Mouse (Mus musculus) kidney, adult 2 months (tissue): ENCODE data around the gene Rad51b. TPM values are rescaled to one million over a fixed set of nuclear protein-coding genes. Genes with fewer than 3 reads are reported as not detected.

Experiments used
- DNase-seq: peaks from one replicate; pipeline ENCODE4 v3.0.0; 2021
- H3K27ac ChIP-seq: fragments of 200-500 bp; 2 replicates; pipeline ENCODE4 v1.5.1; 2012; ENCODE audit warnings: low read depth, low read length, control low read depth, inconsistent platforms; ENCODE audit not compliant: insufficient read depth
- H3K27me3 ChIP-seq: fragments of 200-500 bp; replicated peaks from 2 replicates; pipeline ENCODE4 v1.6.1; 2012; ENCODE audit warnings: mild to moderate bottlenecking, moderate library complexity, low read length, inconsistent platforms; ENCODE audit not compliant: control insufficient read depth, insufficient read depth
- H3K36me3 ChIP-seq: fragments of 200-500 bp; 2 replicates; pipeline ENCODE4 v1.6.1; 2012; ENCODE audit warnings: mild to moderate bottlenecking, moderate library complexity, low read length, inconsistent platforms; ENCODE audit not compliant: control insufficient read depth, insufficient read depth
- H3K4me1 ChIP-seq: fragments of 200-500 bp; 2 replicates; pipeline ENCODE4 v1.6.1; 2011; ENCODE audit warnings: low read length; ENCODE audit not compliant: control insufficient read depth, insufficient read depth
- H3K4me3 ChIP-seq: fragments of 200-500 bp; 2 replicates; pipeline ENCODE4 v1.5.1; 2011; ENCODE audit warnings: mild to moderate bottlenecking, low read depth, low read length, control low read depth; ENCODE audit not compliant: insufficient read depth
- CTCF ChIP-seq: fragments of 200-500 bp; conservative IDR thresholded peaks from 2 replicates; pipeline ENCODE4 v1.5.1; 2011; ENCODE audit warnings: low read depth, mild to moderate bottlenecking, control low read depth, low read length, moderate library complexity, mixed read lengths; ENCODE audit not compliant: insufficient read depth, insufficient read length
- POLR2A ChIP-seq: fragments of 200-500 bp; IDR thresholded peaks from one replicate; pipeline ENCODE4 v1.6.1; 2011; ENCODE audit warnings: low read depth, low read length, control low read depth
- WGBS: fragments of 180-500 bp; shearing (Covaris S2); methylation state at CpG from one replicate; pipeline ENCODE4 v1.1.7; 2018; 5-methylcytosine and 5-hydroxymethylcytosine counted together
- polyA plus RNA-seq: library from polyadenylated mRNA; depleted of rRNA; stranded (reverse); fragments of >200 nt; gene quantifications from 2 replicates; pipeline ENCODE4 v1.2.3, GENCODE M21; 2012

The Rad51b gene
- polyA plus RNA-seq, 1 experiment, result 0.14 TPM

DNA sequence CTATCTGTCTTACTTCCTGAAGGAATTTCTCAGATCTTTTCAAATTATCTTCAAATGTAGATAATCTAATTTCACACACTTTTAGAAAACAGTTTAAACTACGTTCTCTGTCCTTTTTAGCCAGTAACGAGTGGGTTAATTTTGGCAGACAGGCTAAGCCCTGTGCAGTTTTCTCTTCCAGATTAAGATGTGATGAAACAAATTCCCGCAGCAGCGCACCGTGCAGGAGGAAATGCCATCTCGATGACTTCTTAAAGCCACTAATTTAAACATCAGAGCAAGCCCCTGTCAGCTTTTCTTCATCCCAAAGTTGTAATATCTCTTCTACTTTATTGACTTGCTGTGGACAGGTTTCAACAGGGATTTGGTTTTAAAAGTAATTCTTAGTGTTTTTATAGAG is 123.5 kb downstream of the Rad51b start:
- no peaks in the 10 kb centered on the region for H3K36me3 ChIP-seq
- no peak for DNase-seq
- H3K27ac ChIP-seq, result no peak overlapping the region
- H3K4me3 ChIP-seq, result no peak overlapping the region
- WGBS, result 53% methylated on average over 6 of the region's 6 CpGs
- H3K27me3 ChIP-seq, result no peaks in the 10 kb centered on the region
- TF ChIP-seq CTCF (no peak), POLR2A (no peak)
- H3K4me1 ChIP-seq, result no peaks in the 10 kb centered on the region

DNA sequence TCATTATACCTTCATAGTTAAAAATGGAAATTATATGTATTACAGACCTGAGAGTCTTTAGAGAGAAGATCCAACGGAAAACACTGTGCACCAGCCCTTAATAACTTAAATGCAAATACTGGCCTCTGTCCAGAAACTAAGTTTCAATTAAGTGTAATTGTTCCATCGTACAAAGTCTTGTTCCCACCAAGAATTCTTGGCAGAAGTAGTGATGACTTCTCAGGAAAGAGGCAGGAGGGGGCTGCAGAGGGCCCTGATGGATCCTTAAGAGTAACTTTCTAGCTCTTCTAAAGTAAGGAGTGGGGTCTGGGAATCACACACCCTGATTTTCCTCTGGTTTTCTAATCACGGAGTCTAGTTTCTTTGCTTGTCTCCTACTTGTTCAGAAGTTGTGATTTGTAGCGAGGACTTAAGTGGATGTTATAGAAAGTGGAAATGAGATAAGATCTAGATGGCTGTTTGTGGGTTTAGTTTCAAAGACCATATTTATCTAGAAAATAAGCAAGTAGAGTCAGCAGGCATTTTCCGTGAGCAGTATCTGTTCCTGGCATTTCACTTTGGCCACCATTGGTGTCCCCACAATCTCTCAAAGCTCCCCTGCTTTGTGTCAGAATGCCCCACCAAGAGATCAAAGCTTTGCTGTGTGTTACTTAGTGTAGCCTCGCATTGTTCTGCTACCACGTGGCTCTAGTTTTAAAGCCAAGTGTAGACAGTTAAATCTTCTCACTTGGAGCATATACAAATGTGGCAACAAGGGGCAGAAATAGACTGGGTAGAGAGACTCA is 132.6 kb downstream of the Rad51b start:
- DNase-seq, result no peak
- Histone ChIP-seq H3K27ac (no peak overlapping the region), H3K36me3 (no peaks in the 10 kb centered on the region), H3K4me1 (no peaks in the 10 kb centered on the region), H3K4me3 (no peak overlapping the region), H3K27me3 (no peaks in the 10 kb centered on the region)
- TF ChIP-seq POLR2A, result no peak
- no peak for TF ChIP-seq CTCF
- WGBS, result 66% methylated on average over 7 of the region's 7 CpGs

DNA sequence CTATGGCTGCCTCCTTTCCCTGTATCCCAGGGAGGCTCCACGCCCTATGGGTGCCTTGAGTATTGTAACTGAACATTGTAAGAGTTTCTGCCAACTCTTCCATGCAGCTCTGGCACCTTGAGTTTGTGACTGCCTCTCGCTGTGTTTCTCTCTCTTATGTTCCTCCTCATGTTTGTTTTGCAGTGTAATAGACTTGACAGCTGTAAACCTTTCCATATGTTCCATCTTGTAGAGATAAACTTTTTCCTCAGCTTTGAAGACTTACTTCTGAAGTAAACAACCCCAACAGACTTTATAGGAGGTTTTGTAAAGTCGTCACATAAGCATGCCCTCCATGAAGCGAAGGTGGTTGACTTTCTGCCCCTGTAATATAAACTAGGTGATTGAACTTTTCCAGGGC is 134.1 kb downstream of the Rad51b start:
- Histone ChIP-seq H3K4me3 (no peak overlapping the region), H3K27ac (no peak overlapping the region), H3K4me1 (no peaks in the 10 kb centered on the region), H3K27me3 (no peaks in the 10 kb centered on the region), H3K36me3 (no peaks in the 10 kb centered on the region)
- no peak for TF ChIP-seq POLR2A
- no peak for TF ChIP-seq CTCF
- WGBS, result 92% methylated on average over 4 of the region's 4 CpGs
- no peak for DNase-seq

DNA sequence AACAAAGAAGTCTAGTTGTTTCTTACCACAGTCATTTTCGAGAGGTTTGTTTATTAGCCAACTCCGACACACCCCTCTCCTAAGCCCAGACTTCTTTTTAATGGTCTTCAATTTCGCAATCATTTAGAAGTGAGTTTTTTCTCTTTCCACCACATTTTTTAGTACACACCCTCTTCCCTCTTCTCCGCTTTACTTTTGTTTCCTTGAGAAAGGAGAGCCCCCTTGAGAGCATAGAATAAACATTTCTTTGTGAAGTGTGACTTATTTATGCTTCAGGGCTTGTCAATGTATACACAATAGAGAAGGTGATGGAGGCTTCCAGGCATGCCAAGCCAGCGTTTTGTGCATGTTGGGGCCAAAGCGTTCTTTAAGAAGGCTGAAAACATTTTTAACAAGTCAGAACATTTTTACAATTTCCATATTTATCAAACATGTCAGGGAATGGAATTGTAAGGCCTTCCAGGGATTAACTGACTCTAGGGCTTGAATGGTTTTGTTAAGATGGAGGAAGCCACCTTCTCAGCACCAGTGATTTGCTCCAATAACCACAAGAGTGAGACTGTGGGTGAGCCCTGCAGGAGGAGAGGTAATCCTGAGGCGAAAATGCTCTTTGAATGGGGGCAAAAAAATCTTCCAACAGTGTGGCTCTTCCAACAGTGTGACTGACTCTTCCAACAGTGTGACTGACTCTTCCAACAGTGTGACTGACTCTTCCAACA is 136.8 kb downstream of the Rad51b start:
- no peaks in the 10 kb centered on the region for H3K4me1 ChIP-seq
- no peak for DNase-seq
- TF ChIP-seq CTCF (no peak), POLR2A (no peak)
- no peak overlapping the region for H3K27ac ChIP-seq
- no peak overlapping the region for H3K4me3 ChIP-seq
- no peaks in the 10 kb centered on the region; the same call in 1 of the 2 replicates for H3K27me3 ChIP-seq
- 64% methylated on average over 7 of the region's 7 CpGs for WGBS
- H3K36me3 ChIP-seq, result no peaks in the 10 kb centered on the region

DNA sequence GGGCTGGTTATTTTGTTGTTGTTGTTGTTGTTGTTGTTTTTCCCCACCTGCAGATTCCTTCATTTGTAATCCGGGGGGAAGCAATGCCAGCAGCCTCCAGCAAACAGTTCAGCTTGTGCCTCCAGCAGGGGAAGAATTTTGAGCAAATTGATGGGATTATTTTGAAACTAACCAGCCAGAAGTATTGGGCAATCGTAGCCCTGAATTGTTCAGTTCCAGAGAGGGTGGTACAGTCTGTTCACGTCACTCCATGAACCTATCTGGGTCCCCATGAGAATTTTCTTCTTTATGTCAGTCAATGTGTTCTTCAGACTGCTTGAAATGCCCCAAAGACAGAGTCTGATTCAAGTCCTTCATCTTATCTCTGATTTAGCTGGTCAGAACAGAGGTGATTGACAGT is 138.4 kb downstream of the Rad51b start:
- Histone ChIP-seq H3K4me3 (no peak overlapping the region), H3K4me1 (no peaks in the 10 kb centered on the region), H3K36me3 (no peaks in the 10 kb centered on the region), H3K27ac (no peak overlapping the region), H3K27me3 (no peaks in the 10 kb centered on the region; the same call in 1 of the 2 replicates)
- no peak for TF ChIP-seq CTCF
- no peak for TF ChIP-seq POLR2A
- DNase-seq, result no peak
- 89% methylated on average over 3 of the region's 3 CpGs for WGBS

DNA sequence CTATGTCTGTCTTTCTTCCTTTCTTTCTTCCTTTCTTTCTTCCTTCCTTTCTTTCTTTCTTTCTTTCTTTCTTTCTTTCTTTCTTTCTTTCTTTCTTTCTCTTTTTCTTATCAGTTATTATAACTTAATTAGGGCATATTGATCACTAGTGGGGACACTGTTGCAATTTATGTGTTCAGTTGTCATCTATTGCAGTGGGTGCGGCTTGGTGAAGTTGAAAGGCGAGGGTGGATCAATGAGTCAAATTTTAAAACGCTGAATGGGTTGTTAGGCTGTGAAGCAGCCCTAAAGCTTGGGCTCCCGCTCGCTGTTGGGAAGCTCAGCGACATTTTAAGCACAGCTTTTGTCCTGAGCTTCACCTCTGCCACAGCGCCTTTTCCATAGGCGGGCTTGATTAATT is 139.0 kb downstream of the Rad51b start:
- WGBS, result 87% methylated on average over 8 of the region's 8 CpGs
- H3K4me3 ChIP-seq, result no peak overlapping the region
- no peaks in the 10 kb centered on the region for H3K36me3 ChIP-seq
- H3K27ac ChIP-seq, result no peak overlapping the region
- TF ChIP-seq CTCF (no peak), POLR2A (no peak)
- H3K4me1 ChIP-seq, result no peaks in the 10 kb centered on the region
- no peaks in the 10 kb centered on the region; the same call in 1 of the 2 replicates for H3K27me3 ChIP-seq
- DNase-seq, result no peak

DNA sequence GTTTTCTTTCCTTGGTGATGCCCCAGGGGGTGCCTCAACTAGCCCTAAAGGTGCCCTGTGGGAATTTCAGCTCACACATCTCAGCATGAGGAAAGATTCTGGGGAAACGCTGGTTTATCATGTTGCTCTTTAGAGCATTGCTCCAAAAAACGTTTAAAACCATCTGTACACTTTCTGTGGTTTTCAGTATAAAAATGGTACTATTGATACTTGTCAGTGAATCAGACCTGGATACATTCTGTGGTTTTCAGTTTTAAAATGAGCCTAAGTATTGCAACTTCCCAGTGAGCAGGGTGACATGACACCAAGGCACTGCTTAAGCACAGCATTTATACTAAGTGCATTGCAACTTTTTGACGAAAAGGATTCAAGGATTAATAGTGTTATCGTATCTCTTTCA is 139.8 kb downstream of the Rad51b start:
- 85% methylated on average over 4 of the region's 4 CpGs for WGBS
- Histone ChIP-seq H3K27me3 (no peaks in the 10 kb centered on the region; the same call in 1 of the 2 replicates), H3K4me1 (no peaks in the 10 kb centered on the region), H3K4me3 (no peak overlapping the region), H3K36me3 (no peaks in the 10 kb centered on the region), H3K27ac (no peak overlapping the region)
- no peak for DNase-seq
- TF ChIP-seq CTCF, result no peak
- TF ChIP-seq POLR2A, result no peak
